Mouse (Mus musculus) embryonic stem cell, embryonic (primary cell): ENCODE data around the gene Sf3b5.

Experiments used
- CTCF ChIA-PET, 4 experiments: fragments of 300-600 bp in 2 of 4; fragments of 350-600 bp in 2 of 4; sonication (Branson Sonifier 250); formaldehyde crosslinking; loops; one replicate each; lab custom pipeline; 2022; ENCODE audit warnings: inconsistent platforms in 2 of 4; lab: Charles Lee
- POLR2A ChIA-PET, 4 experiments: fragments of 300-600 bp in 2 of 4; fragments of 350-600 bp in 2 of 4; sonication (Branson Sonifier 250); formaldehyde crosslinking; loops; one replicate each; lab custom pipeline; 2022; ENCODE audit warnings: antibody characterized with exemption in 4 of 4, inconsistent platforms in 1 of 4; lab: Charles Lee

Sf3b5 gene

GRCm38 (mm10) chr10:13047816-13048215, 42.7 kb downstream of the Sf3b5 start:
- ChIA-PET CTCF (no interaction called here), POLR2A (interaction anchor here in 1 of 4 experiments (0.9 to 1.2 kb wide), 2 partner anchors 11 to 23 kb away, joined by 3 read pairs; no protein-coding TSS in a partner anchor)

GRCm38 (mm10) chr10:13056863-13057381, 51.8 kb downstream of the Sf3b5 start:
- ChIA-PET POLR2A (no interaction called here), CTCF (no interaction called here)
